Mouse (Mus musculus): ENCODE measurements at regions not wholly inside any gene's neighbourhood (a gene's known extent, or its start where the extent isn't known, plus 50 kb on each side); places are given as distances from the start of the nearest gene placed in this dataset.
"Not testable (repeated sequence)": the region's sequence is repeated elsewhere in the genome, so short reads cannot be mapped to it uniquely, and the experiment has no call there.

GRCm38 (mm10) chr14:66493691-66494121 lies 484.7 kb upstream of the Gulo start:
- DNase-seq (ENCODE audit: low spot score in 2 of 2) = no peak

- not testable (repeated sequence) for DNase-seq (ENCODE audit: low spot score in 2 of 2)
These were observed 475.7 kb upstream of the Gulo start for GRCm38 (mm10) chr14:66484751-66485150.

GRCm38 (mm10) chr14:66479181-66479580 lies 470.2 kb upstream of the Gulo start:
- DNase-seq (ENCODE audit: low spot score in 2 of 2) = no peak

GRCm38 (mm10) chr14:66478562-66478961 lies 469.6 kb upstream of the Gulo start:
- no peak for DNase-seq (ENCODE audit: low spot score in 2 of 2)

- no peak for DNase-seq (ENCODE audit: low spot score in 2 of 2)
These were observed 466.0 kb upstream of the Gulo start for GRCm38 (mm10) chr14:66475026-66475425.

- no peak for DNase-seq (ENCODE audit: low spot score in 2 of 2)
These were observed 464.2 kb upstream of the Gulo start for GRCm38 (mm10) chr14:66473251-66473550.

- DNase-seq (ENCODE audit: low spot score in 2 of 2) = no peak
These were observed 463.7 kb upstream of the Gulo start for GRCm38 (mm10) chr14:66472537-66473250.

- no peak for DNase-seq (ENCODE audit: low spot score in 2 of 2)
These were observed 453.1 kb upstream of the Gulo start for GRCm38 (mm10) chr14:66462081-66462480.

GRCm38 (mm10) chr14:66460795-66461194 lies 451.8 kb upstream of the Gulo start:
- no peak for DNase-seq (ENCODE audit: low spot score in 2 of 2)

- no peak for DNase-seq (ENCODE audit: low spot score in 2 of 2)
These were observed 449.7 kb upstream of the Gulo start for GRCm38 (mm10) chr14:66458696-66459095.

GRCm38 (mm10) chr14:66457300-66457699 lies 448.3 kb upstream of the Gulo start:
- no peak for DNase-seq (ENCODE audit: low spot score in 2 of 2)

GRCm38 (mm10) chr14:66452828-66453227 lies 443.8 kb upstream of the Gulo start:
- no peak for DNase-seq (ENCODE audit: low spot score in 2 of 2)

- DNase-seq (ENCODE audit: low spot score in 2 of 2) = no peak
These were observed 441.3 kb upstream of the Gulo start for GRCm38 (mm10) chr14:66450351-66450750.

GRCm38 (mm10) chr14:66442576-66442975 lies 433.6 kb upstream of the Gulo start:
- DNase-seq (ENCODE audit: low spot score in 2 of 2) = no peak

GRCm38 (mm10) chr14:66441825-66442224 lies 432.8 kb upstream of the Gulo start:
- no peak for DNase-seq (ENCODE audit: low spot score in 2 of 2)

- DNase-seq (ENCODE audit: low spot score in 2 of 2) = no peak
These were observed 429.6 kb upstream of the Gulo start for GRCm38 (mm10) chr14:66438572-66438971.

- DNase-seq (ENCODE audit: low spot score in 2 of 2) = no peak
These were observed 429.0 kb upstream of the Gulo start for GRCm38 (mm10) chr14:66438001-66438400.

- DNase-seq (ENCODE audit: low spot score in 2 of 2) = no peak
These were observed 422.6 kb upstream of the Gulo start for GRCm38 (mm10) chr14:66431630-66432029.

GRCm38 (mm10) chr14:66424141-66424540 lies 415.1 kb upstream of the Gulo start:
- peak in 1 of 2 experiments; percentile 9 for DNase-seq (ENCODE audit: low spot score in 2 of 2)

Data from left cerebral cortex, adult 8-10 months (tissue).